Mouse (Mus musculus) neural tube, embryonic 12.5 days (tissue): ENCODE results near the gene H6pd. TPM values are rescaled to one million over a fixed set of nuclear protein-coding genes. Genes with fewer than 3 reads are reported as not detected.

Source experiments
- ATAC-seq: fragments of 200-750 bp; cut with Nextera tagmentation; 2 replicates; pipeline ENCODE4 v1.8.0; 2017; ENCODE audit warnings: low read depth, mild to moderate bottlenecking, moderate TSS enrichment, moderate library complexity; ENCODE audit not compliant: low FRiP score
- H3K27ac ChIP-seq: fragments of 300-500 bp; sonication (generic); 2 replicates; pipeline ENCODE4 v1.5.1; 2016
- H3K27me3 ChIP-seq: fragments of 300-500 bp; sonication (generic); replicated peaks from 2 replicates; pipeline ENCODE4 v1.6.1; 2016; ENCODE audit warnings: mild to moderate bottlenecking
- H3K36me3 ChIP-seq: fragments of 300-500 bp; sonication (generic); 2 replicates; pipeline ENCODE4 v1.6.1; 2016; ENCODE audit warnings: mild to moderate bottlenecking
- H3K4me1 ChIP-seq: fragments of 300-500 bp; sonication (generic); 2 replicates; pipeline ENCODE4 v1.6.1; 2016
- H3K4me2 ChIP-seq: fragments of 300-500 bp; sonication (generic); replicated peaks from 2 replicates; pipeline ENCODE4 v1.6.1; 2016; ENCODE audit warnings: mild to moderate bottlenecking
- H3K4me3 ChIP-seq: fragments of 300-500 bp; sonication (generic); 2 replicates; pipeline ENCODE4 v1.5.1; 2016
- H3K9ac ChIP-seq: fragments of 300-500 bp; sonication (generic); 2 replicates; pipeline ENCODE4 v1.6.1; 2016; ENCODE audit warnings: mild to moderate bottlenecking
- H3K9me3 ChIP-seq: fragments of 300-500 bp; sonication (generic); 2 replicates; pipeline ENCODE4 v1.6.1; 2016; ENCODE audit warnings: mild to moderate bottlenecking
- WGBS: fragments of 180-500 bp; shearing (Covaris S2); methylation state at CpG from one replicate; pipeline ENCODE4 v1.1.7; 2016; 5-methylcytosine and 5-hydroxymethylcytosine counted together
- polyA plus RNA-seq: library from polyadenylated mRNA; unstranded; fragments of >200 nt; fragmentation: Nextera tagmentation; extraction: Ambion mirVana; gene quantifications from 2 replicates; pipeline ENCODE4 v1.2.1, GENCODE M21; 2016

H6pd gene
- polyA plus RNA-seq, 1 experiment from 2014 or later = 4.0 TPM

DNA sequence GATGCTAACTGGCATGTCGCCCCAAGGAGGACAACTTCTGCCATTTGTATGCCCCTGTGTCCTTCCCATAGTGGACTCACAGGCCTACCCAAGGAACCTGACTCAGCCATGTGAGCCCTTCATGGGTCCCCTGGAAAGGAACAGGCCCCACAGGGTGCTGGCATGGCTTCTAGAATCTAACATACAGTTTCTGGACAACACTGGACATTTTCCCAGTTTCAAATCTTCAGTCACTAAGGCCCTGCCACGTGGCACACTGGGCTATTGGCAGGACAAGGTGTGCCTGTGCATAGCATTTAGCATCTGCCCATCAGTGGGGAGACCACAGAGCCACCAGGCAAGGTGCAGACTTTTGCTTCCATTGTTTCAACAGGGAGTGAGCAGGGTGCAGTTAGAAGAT, 30.0 kb downstream of the H6pd start:
- no peaks in the 10 kb centered on the region for H3K36me3 ChIP-seq
- no peak overlapping the region for H3K4me3 ChIP-seq
- H3K27me3 ChIP-seq = 0 out of 2 replicates have a peak, but pooled peaks cover 6% of the 10 kb centered on the region
- no peak overlapping the region for H3K4me2 ChIP-seq
- H3K9ac ChIP-seq = no peak overlapping the region
- no peaks in the 10 kb centered on the region for H3K9me3 ChIP-seq
- 78% methylated on average over 2 of the region's 2 CpGs for WGBS
- no peak overlapping the region for H3K27ac ChIP-seq
- peaks cover 22% of the 10 kb centered on the region for H3K4me1 ChIP-seq
- ATAC-seq = no peak

- Histone ChIP-seq H3K4me2 (no peak overlapping the region), H3K9ac (no peak overlapping the region), H3K4me3 (no peak overlapping the region), H3K27me3 (0 out of 2 replicates have a peak, but pooled peaks cover 6% of the 10 kb centered on the region), H3K9me3 (no peaks in the 10 kb centered on the region), H3K36me3 (no peaks in the 10 kb centered on the region), H3K4me1 (peaks cover 22% of the 10 kb centered on the region), H3K27ac (no peak overlapping the region)
- 63% methylated on average over 17 of the region's 17 CpGs for WGBS
- ATAC-seq = no peak
Observed at GRCm38 (mm10) chr4:149977801-149978544, 30.9 kb downstream of the H6pd start.

DNA sequence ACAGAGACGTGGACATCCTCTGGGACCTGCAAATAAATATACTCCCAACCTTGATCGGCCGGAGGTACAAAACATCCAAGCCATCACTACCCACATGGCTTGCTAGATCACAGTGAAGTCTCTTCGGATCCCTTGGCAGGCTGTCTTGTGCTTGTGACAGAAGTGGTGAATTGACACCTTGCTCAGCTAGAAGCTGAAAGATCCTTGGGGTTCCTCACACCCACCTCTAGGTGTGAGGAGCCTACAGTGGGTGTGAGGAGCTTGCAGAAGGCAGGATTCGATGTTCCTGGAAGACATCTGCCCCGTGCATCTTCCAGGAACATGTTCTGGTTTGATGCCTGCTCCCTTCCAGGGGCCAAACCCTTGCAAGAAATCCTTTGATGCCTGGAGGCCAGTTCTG, 31.6 kb downstream of the H6pd start:
- ATAC-seq = no peak
- peaks cover 22% of the 10 kb centered on the region for H3K4me1 ChIP-seq
- WGBS = 80% methylated on average over 6 of the region's 6 CpGs
- H3K36me3 ChIP-seq = no peaks in the 10 kb centered on the region
- no peak overlapping the region for H3K4me3 ChIP-seq
- H3K9me3 ChIP-seq = no peaks in the 10 kb centered on the region
- no peak overlapping the region for H3K4me2 ChIP-seq
- 0 out of 2 replicates have a peak, but pooled peaks cover 3% of the 10 kb centered on the region for H3K27me3 ChIP-seq
- no peak overlapping the region for H3K9ac ChIP-seq
- no peak overlapping the region for H3K27ac ChIP-seq

GRCm38 (mm10) chr4:149975730-149976254, 33.0 kb downstream of the H6pd start:
- Histone ChIP-seq H3K4me3 (no peak overlapping the region), H3K9ac (no peak overlapping the region), H3K36me3 (no peaks in the 10 kb centered on the region), H3K4me2 (no peak overlapping the region), H3K4me1 (peaks cover 22% of the 10 kb centered on the region), H3K9me3 (no peaks in the 10 kb centered on the region), H3K27ac (no peak overlapping the region), H3K27me3 (0 out of 2 replicates have a peak, but pooled peaks cover 3% of the 10 kb centered on the region)
- no peak for ATAC-seq
- WGBS = 81% methylated on average over 5 of the region's 5 CpGs

- H3K27ac ChIP-seq = no peak overlapping the region
- H3K4me1 ChIP-seq = peaks cover 22% of the 10 kb centered on the region
- H3K4me2 ChIP-seq = no peak overlapping the region
- no peaks in the 10 kb centered on the region for H3K36me3 ChIP-seq
- 0 out of 2 replicates have a peak, but pooled peaks cover 3% of the 10 kb centered on the region for H3K27me3 ChIP-seq
- no peaks in the 10 kb centered on the region for H3K9me3 ChIP-seq
- ATAC-seq = no peak
- H3K9ac ChIP-seq = no peak overlapping the region
- 77% methylated on average over 8 of the region's 8 CpGs for WGBS
- H3K4me3 ChIP-seq = no peak overlapping the region
Observed at GRCm38 (mm10) chr4:149975291-149975690, 33.5 kb downstream of the H6pd start.

DNA sequence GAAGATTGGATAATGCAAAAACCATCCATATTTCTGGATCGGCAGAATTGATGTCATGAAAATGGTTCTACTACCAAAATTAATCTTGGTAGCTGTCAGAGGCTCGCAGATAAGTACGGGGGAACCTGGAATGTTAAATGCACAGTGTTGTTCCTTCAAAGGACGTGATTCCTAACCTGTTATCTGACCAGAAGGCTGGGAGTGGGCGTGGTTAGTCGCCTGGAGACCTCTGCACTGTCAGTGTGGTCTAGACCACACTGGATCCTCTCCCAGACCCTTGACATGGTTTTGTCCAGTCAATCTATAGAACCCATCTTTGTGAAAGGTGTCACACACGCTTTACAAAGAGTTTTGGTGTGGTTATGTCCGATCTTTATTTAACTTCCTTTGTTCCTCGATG, 37.4 kb downstream of the H6pd start:
- 74% methylated on average over 9 of the region's 9 CpGs for WGBS
- Histone ChIP-seq H3K9me3 (no peaks in the 10 kb centered on the region), H3K27ac (no peak overlapping the region), H3K36me3 (no peaks in the 10 kb centered on the region), H3K4me3 (no peak overlapping the region), H3K4me1 (no peaks in the 10 kb centered on the region), H3K27me3 (peaks cover 3% of the 10 kb centered on the region; the same call in 1 of the 2 replicates), H3K9ac (no peak overlapping the region), H3K4me2 (no peak overlapping the region)
- ATAC-seq = no peak

- no peak overlapping the region for H3K27ac ChIP-seq
- H3K9me3 ChIP-seq = no peaks in the 10 kb centered on the region
- ATAC-seq = no peak
- H3K27me3 ChIP-seq = no peaks in the 10 kb centered on the region; the same call in 1 of the 2 replicates
- no peak overlapping the region for H3K4me3 ChIP-seq
- no peaks in the 10 kb centered on the region for H3K4me1 ChIP-seq
- H3K9ac ChIP-seq = no peak overlapping the region
- WGBS = 27% methylated on average over 6 of the region's 6 CpGs
- no peaks in the 10 kb centered on the region for H3K36me3 ChIP-seq
- H3K4me2 ChIP-seq = no peak overlapping the region
Observed at GRCm38 (mm10) chr4:149968526-149968925, 40.3 kb downstream of the H6pd start.

- H3K4me3 ChIP-seq = no peak overlapping the region
- no peak overlapping the region for H3K9ac ChIP-seq
- H3K36me3 ChIP-seq = no peaks in the 10 kb centered on the region
- no peak for ATAC-seq
- WGBS = 88% methylated on average over 9 of the region's 9 CpGs
- H3K27ac ChIP-seq = no peak overlapping the region
- H3K4me1 ChIP-seq = no peaks in the 10 kb centered on the region
- H3K9me3 ChIP-seq = no peaks in the 10 kb centered on the region
- H3K27me3 ChIP-seq = no peaks in the 10 kb centered on the region; the same call in 1 of the 2 replicates
- no peak overlapping the region for H3K4me2 ChIP-seq
Observed at GRCm38 (mm10) chr4:149966963-149967362, 41.9 kb downstream of the H6pd start.

GRCm38 (mm10) chr4:149966252-149966651, 42.6 kb downstream of the H6pd start:
- no peaks in the 10 kb centered on the region for H3K36me3 ChIP-seq
- no peaks in the 10 kb centered on the region for H3K4me1 ChIP-seq
- H3K27me3 ChIP-seq = no peaks in the 10 kb centered on the region; the same call in 1 of the 2 replicates
- H3K9me3 ChIP-seq = no peaks in the 10 kb centered on the region
- H3K4me3 ChIP-seq = no peak overlapping the region
- H3K4me2 ChIP-seq = no peak overlapping the region
- WGBS = 71% methylated on average over 5 of the region's 5 CpGs
- ATAC-seq = no peak
- H3K27ac ChIP-seq = no peak overlapping the region
- H3K9ac ChIP-seq = no peak overlapping the region

- Histone ChIP-seq H3K27me3 (no peaks in the 10 kb centered on the region; the same call in 1 of the 2 replicates), H3K9me3 (no peaks in the 10 kb centered on the region), H3K36me3 (no peaks in the 10 kb centered on the region), H3K27ac (no peak overlapping the region), H3K4me1 (no peaks in the 10 kb centered on the region), H3K4me2 (no peak overlapping the region), H3K9ac (no peak overlapping the region), H3K4me3 (no peak overlapping the region)
- 84% methylated on average over 6 of the region's 6 CpGs for WGBS
- no peak for ATAC-seq
Observed at GRCm38 (mm10) chr4:149965672-149966071, 43.2 kb downstream of the H6pd start.

GRCm38 (mm10) chr4:149965242-149965641, 43.6 kb downstream of the H6pd start:
- 76% methylated on average over 6 of the region's 6 CpGs for WGBS
- Histone ChIP-seq H3K4me1 (no peaks in the 10 kb centered on the region), H3K27ac (no peak overlapping the region), H3K4me3 (no peak overlapping the region), H3K4me2 (no peak overlapping the region), H3K9ac (no peak overlapping the region), H3K27me3 (no peaks in the 10 kb centered on the region; the same call in 1 of the 2 replicates), H3K9me3 (no peaks in the 10 kb centered on the region), H3K36me3 (no peaks in the 10 kb centered on the region)
- no peak for ATAC-seq

GRCm38 (mm10) chr4:149964770-149965169, 44.1 kb downstream of the H6pd start:
- ATAC-seq = no peak
- H3K27me3 ChIP-seq = no peaks in the 10 kb centered on the region

More at GRCm38 (mm10) chr4:149964770-149965169, 44.1 kb downstream of the H6pd start:
- no peaks in the 10 kb centered on the region for H3K9me3 ChIP-seq
- H3K27ac ChIP-seq = no peak overlapping the region
- H3K4me1 ChIP-seq = no peaks in the 10 kb centered on the region
- 28% methylated on average over 3 of the region's 3 CpGs for WGBS
- H3K36me3 ChIP-seq = no peaks in the 10 kb centered on the region
- no peak overlapping the region for H3K4me2 ChIP-seq
- H3K4me3 ChIP-seq = no peak overlapping the region
- H3K9ac ChIP-seq = no peak overlapping the region
